Mouse (Mus musculus) spleen, embryonic (tissue): ENCODE results near the gene Pecam1.
"Not testable (repeated sequence)": the region's sequence is repeated elsewhere in the genome, so short reads cannot be mapped to it uniquely, and the experiment has no call there.

ENCODE experiments used
- CTCF ChIA-PET: fragments of 350-600 bp; sonication (Branson Sonifier 250); formaldehyde crosslinking; loops from one replicate; lab custom pipeline; 2022; lab: Charles Lee

The Pecam1 gene

DNA sequence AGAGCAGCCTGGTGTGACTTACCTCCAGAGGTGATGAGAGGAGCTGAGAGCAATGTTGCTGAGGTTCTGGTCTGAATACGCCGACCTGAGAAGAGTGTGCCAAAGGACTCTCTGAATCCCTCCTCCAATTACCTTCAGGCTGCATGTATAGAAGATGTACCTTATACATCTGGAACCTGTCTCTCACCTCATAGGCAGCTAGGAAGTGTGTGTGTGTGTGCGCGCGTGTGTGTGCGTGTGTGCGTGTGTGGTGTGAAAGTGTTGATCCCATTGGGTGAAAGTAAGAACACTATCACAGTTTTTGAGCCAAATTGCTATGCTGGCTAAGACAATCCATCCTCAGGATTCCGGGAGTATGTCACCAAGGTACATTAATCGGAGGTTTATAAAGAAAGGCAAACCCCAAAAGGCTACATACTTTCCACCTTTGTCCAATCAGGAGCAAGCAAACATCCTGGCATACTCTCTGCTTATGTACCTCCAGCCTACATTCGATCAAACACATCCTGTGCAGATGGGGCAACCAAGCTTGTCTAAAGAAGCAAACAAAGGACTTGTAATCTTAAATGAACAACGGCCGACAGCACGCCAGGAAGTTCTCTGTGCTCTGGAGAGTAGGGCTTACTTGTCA is at the start of gene Pecam1:
TSS of gene Pecam1 (minus strand) at position 508 of the 631 bp plus-strand sequence.
- CTCF ChIA-PET = interaction anchor here (0.5 kb wide), 2 partner anchors 10 to 127 kb away, joined by 3 to 9 read pairs; no protein-coding TSS in a partner anchor

DNA sequence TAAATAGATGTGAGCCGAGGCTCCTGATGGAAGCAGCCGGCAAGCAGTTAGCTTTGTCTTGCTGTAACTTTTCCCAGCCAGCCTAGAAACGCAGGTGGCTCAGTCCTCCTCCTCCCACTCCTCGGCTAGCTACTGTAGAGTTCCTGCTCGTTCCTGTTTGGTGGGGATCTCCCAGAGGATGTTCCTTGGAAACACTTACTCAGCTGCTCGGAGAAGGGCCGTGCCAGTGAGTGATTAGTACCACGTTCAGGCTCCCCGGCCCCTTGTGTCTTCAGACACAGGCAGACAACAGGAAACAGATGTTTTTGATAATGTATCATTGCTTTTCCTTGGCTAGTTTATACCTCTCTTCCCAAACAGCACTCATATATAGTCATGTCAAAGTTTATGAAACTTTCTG is 45.3 kb upstream of the Pecam1 start:
- CTCF ChIA-PET = no interaction called here

DNA sequence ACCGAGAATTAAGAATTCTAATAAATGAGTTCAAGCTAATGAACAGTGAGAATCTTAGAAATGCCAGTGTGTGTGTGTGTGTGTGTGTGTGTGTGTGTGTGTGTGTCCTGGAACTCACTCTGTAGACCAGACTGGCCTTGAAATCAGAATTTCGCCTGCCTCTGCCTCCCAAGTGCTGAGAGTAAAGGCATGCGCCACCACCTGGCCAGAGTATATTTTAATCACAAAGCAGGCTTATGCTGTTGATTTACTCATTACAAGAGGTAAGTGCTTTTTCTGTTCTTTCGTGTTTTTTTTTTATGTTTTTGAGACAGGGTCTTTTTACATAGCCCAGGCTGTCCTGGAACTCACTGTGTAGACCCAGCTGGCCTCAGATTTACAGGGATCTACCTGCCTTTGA is 43.4 kb upstream of the Pecam1 start:
- CTCF ChIA-PET = no interaction called here

- CTCF ChIA-PET = interaction anchor here (0.6 kb wide), 1 partner anchor 176 kb away, joined by 10 read pairs; no protein-coding TSS in a partner anchor
Measured at GRCm38 (mm10) chr11:106789649-106790048, 39.2 kb upstream of the Pecam1 start.

DNA sequence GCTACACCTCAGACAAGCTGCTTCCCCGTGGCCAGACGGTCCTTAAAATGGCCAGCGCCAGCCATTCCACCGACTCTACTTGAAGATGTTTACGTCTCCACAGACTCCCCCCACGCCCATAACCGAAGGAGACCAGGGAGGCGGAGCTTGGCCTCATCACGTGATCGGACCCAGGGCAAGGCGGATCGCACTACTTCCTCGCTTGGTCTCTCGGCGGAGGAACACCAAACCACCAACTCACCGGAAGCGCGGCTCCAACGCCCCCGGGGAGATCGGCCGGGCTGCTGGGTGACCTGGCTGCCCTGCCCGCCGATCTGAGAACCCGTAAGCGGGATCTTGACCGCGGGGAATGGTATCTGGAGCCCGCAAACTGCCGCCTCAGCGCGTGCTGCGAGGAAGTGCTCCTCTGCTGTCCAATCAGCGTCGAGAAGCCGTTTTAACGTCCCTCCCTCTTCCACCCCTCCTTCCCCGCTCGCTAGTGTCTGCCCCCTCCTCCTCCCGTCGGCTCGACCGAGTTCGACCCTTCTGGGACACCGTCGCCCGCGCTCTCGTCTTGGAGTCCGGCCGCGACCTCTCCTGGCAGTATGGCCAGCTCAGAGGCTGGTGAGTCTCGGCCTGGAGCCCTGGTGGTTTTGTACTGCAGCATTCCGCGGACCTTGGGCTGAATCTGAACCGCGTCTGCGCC is 38.5 kb upstream of the Pecam1 start, which contains the start of the genes Ddx5 and Cep95:
TSS of gene Ddx5 (minus strand) at position 411 of the 685 bp plus-strand sequence.
TSS of gene Cep95 (plus strand) at position 478 of the 685 bp plus-strand sequence.
- CTCF ChIA-PET = interaction anchor here (0.7 kb wide), 2 partner anchors 8 to 607 kb away, joined by 11 to 16 read pairs; no protein-coding TSS in a partner anchor

- CTCF ChIA-PET = no interaction called here
Measured at GRCm38 (mm10) chr11:106788026-106788774, 37.8 kb upstream of the Pecam1 start.

DNA sequence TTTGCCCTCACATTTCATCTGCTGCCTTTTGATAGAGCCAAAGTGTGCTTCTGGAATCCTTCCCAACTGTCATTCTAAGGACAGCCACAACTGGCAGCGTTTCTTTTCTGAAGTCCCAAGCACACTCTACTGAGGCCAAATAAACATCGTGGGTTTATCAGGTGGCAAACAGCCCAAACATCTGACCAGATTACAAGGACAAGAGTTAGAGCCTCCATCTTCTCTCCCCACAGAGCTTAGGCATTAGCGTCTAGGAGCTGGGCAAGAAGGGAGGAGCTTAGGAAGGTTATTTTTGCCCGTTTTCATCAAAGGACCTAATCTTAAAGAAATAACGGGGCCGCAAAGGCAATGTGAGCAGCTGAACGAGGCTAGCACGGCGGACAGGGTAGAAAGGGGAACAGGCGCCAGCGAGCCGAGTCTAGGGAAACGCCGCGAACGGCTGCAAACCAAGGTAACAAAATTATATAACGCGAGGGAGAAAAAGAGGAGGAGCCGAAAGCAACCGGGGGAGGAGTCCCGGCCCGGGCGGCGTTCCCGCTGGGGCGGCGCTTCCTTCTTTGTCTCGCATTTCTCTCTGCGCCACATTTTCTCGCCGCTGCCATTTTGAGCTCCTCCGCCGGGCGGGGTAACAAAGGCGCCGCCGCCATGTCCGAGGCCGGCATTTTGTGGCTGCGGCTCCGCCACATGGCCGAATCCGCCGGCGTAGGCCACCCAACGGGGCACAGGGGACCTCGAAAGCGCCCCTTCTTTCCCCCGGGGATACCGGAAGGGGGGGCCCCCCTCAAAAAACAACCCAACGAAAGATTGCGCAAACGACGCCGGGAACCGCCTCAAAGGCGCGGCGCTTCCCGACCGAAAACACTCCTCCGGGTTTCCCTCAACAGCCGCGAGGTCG is 37.0 kb upstream of the Pecam1 start:
- CTCF ChIA-PET = no interaction called here

GRCm38 (mm10) chr11:106785043-106785442 is 34.6 kb upstream of the Pecam1 start:
- CTCF ChIA-PET = interaction anchor here (0.6 kb wide), 1 partner anchor 133 kb away, joined by 4 read pairs; no protein-coding TSS in a partner anchor

DNA sequence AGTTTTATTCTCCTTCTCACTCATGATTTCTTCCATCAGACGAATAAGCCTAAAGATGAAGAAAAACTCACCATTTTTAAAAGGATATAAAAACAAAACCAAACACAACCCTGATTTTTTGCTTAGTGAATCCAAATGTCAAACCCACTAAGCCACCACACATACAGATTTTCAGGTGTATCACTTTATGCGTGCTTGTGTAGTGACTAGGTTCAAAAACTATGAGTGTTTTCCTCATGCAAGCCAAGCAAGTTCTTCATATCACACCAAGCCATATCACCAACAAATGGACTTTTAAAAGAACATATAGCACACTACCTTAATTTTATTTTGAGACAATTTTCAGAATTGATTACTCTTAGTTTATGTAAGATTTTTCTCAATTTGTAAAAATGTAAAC is 34.0 kb upstream of the Pecam1 start:
- CTCF ChIA-PET = no interaction called here

DNA sequence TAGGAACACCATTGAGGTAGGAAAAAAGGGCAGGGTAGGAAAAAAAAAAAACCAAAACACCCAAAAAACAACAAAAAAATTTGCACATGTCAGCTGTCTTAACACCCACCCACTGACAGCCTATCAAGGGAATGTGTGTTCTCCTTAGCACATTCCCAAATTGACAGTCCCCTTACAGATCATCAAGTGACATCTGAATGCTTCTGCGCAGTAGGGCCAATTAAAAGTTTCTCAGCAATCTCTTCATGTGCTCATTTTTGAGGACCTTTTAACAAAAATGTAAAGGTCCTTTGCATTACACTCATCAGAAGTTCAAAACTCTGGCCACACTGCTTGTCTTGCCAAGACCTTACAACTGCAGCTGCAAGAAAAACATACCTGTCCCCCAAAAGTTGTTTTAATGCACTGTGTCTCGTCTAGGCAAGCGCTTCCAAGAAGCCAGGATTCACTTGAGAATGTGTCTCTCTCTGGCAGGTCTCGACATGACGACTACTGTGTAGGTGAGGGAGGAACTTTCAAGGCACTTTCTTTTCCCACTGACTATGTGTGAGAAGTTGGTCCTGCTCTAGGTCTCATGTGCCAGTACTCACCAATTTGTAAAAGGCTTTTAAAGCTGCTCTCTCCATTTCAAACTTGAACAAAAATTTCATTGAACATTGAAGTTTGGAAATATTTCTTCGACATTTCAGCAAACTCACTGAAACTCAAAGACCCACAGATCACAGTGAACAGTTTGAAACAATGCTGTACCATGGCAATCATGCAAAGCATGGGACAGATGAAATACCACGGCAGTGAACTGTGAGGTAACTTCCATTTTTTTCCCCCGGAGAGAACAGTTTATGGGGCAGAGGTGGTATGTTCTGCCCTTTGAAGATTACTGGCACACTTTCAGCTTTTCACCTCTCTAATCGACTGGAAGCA is 32.7 kb upstream of the Pecam1 start:
- CTCF ChIA-PET = no interaction called here

DNA sequence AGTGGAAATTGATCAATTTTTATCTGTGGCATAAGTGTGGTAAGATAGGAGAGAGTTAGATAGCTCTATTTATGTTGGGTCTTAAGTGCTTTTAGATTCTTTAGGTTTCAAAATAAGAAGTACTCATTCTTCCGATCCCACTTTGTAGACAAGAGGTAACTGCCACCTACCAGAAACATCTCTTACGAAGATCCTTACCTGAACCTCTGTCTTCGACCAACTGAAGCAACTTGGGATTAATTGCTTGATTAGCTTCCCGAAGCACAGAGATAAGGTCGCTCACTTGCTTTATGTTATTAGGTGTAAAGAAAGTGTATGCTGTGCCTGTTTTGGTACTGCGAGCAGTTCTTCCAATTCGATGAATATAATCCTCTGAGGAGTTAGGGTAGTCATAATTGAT is 31.8 kb upstream of the Pecam1 start:
- CTCF ChIA-PET = not testable (repeated sequence)

GRCm38 (mm10) chr11:106780590-106781220 is 30.3 kb upstream of the Pecam1 start:
- CTCF ChIA-PET = interaction anchor here (0.6 kb wide), 1 partner anchor 8 kb away, joined by 11 read pairs; the partner anchor contains the start of genes Cep95 and Ddx5

- CTCF ChIA-PET = no interaction called here
Measured at GRCm38 (mm10) chr11:106780089-106780425, 29.6 kb upstream of the Pecam1 start.

DNA sequence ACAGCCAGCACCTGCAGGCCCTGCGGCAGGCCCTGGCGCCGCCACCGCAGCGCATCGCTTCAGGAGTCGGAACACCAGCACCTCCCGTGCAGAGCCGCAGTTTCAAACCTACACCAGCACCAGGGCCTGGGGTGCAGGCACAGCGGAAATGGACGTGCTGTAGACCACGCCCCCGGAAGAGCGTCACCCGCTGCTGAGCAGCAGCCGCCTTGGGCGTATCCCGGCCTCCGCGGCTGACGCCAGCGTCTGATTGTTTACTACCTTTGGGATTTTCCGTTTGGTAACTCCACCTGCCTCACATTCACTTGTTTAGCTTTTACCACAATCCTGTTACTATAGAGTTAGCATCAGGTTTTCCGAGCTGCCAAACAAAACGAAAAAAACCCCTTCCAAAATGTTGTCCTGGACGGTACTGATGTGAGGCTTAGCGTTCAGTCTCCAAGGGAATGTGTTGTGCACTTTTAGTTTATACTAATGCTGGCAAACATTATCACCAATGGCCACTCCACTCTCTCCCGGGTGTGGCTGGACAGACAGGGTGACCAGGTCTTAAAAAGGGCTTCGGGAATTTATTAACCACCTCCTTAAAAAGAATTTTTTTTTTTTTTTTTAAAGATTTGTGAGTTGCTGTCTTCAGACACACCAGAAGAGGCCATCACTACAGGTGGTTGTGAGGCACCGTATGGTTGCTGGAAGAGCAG is 29.1 kb upstream of the Pecam1 start, which contains the start of gene Polg2:
TSS of gene Polg2 (minus strand) at position 150 of the 701 bp plus-strand sequence.
- CTCF ChIA-PET = no interaction called here

DNA sequence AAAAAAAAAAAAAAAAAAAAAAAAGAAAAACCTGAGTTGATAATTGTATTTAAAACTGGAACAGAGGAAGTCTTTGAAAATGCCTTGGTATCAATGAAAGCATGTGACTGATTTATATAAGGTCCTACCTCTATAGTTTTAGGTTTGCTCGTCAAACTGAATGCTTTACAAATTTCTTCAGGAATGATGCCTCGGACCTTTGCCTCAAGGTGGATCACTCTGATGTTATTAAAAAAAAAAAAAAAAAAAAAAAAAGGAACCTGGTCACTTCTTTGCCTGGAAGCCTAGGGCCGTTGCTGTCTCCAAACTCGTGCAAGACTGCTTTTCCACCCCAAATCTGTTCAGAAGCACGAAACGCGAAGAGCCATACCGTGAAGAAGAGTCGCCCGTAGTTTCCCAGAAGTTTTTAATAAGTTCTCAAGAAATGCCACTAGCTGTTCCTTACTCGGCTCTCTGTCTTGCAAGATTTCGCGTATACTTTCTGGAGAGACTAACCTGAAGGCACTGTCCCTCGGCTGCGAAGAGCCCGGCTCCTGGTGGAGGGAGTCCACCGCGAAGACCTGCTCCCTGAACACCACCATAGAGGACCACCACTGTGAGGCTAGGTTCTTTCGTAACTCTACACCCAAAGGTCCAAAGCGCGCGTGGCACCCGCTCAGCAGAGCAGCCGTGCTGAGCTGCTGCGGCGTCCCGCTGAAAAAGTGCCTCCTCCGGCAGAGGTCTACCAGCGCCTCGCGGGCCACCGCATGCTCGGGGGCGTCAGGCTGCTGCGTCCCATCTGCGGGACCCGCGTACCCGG is 28.4 kb upstream of the Pecam1 start:
- CTCF ChIA-PET = interaction anchor here (0.5 to 0.7 kb wide), 2 partner anchors 255 to 357 kb away, joined by 3 to 11 read pairs; no protein-coding TSS in a partner anchor

DNA sequence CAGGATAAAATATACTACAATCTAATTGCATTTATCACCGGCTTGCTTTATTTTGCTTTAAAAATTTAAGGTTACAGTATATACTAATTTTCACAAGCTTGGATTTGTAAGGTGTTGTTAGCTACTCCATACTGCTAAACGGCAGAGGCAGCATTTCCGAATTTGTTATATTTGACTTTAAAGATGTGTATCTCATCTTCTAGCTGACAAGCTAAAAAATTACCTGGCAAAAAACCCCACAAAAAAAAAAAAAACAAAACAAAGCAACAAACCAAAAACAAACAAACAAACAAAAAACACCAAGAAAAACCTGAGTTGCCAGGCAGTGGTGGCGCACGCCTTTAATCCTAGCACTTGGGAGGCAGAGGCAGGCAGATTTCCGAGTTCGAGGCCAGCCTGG is 27.7 kb upstream of the Pecam1 start:
- CTCF ChIA-PET = interaction anchor here (0.6 to 0.7 kb wide), 2 partner anchors 25 to 254 kb away, joined by 3 to 11 read pairs; no protein-coding TSS in a partner anchor

GRCm38 (mm10) chr11:106777395-106777794 is 27.0 kb upstream of the Pecam1 start:
- CTCF ChIA-PET = interaction anchor here (0.6 kb wide), 1 partner anchor 421 kb away, joined by 3 read pairs; no protein-coding TSS in a partner anchor
